Mouse (Mus musculus) G1E (cell line): ENCODE data around the gene Cyth1. TPM values are rescaled to one million over a fixed set of nuclear protein-coding genes. Genes with fewer than 3 reads are reported as not detected.

ENCODE experiments used
- ATAC-seq: 2 replicates; pipeline ENCODE4 v1.8.0; 2016; ENCODE audit warnings: mild to moderate bottlenecking; ENCODE audit not compliant: insufficient number of reproducible peaks, poor library complexity, low FRiP score, severe bottlenecking; ENCODE audit errors: extremely low read depth
- DNase-seq: peaks from one replicate; pipeline ENCODE4 v3.0.0; 2012; ENCODE audit warnings: low spot score
- H3K27me3 ChIP-seq: 2 replicates; pipeline ENCODE4 v1.6.1; 2012; ENCODE audit warnings: mild to moderate bottlenecking, low read length, inconsistent platforms; ENCODE audit not compliant: insufficient read depth
- H3K36me3 ChIP-seq: replicated peaks from 2 replicates; pipeline ENCODE3; 2012; ENCODE audit warnings: mild to moderate bottlenecking, inconsistent platforms
- H3K4me1 ChIP-seq: 2 replicates; pipeline ENCODE4 v1.6.1; 2012; ENCODE audit warnings: low read depth, low read length, inconsistent platforms, mixed read lengths; ENCODE audit not compliant: insufficient read depth
- H3K4me3 ChIP-seq: 2 replicates; pipeline ENCODE4 v1.5.1; 2012; ENCODE audit warnings: low read depth, mild to moderate bottlenecking, inconsistent platforms, low read length, moderate library complexity, mixed read lengths
- H3K9me3 ChIP-seq: replicated peaks from 2 replicates; pipeline ENCODE4 v1.6.1; 2012; ENCODE audit warnings: inconsistent platforms
- CTCF ChIP-seq: IDR thresholded peaks from 2 replicates; pipeline ENCODE4 v1.5.1; 2012; ENCODE audit warnings: low read depth, low read length, inconsistent platforms, mixed read lengths
- GATA1 ChIP-seq: IDR thresholded peaks from 2 replicates; pipeline ENCODE4 v1.6.1; 2012; ENCODE audit warnings: borderline replicate concordance, low read length, inconsistent platforms, mixed read lengths
- GATA2 ChIP-seq: IDR thresholded peaks from 2 replicates; pipeline ENCODE4 v1.6.1; 2012; ENCODE audit warnings: low read depth, low read length, inconsistent platforms, borderline replicate concordance
- POLR2AphosphoS5 ChIP-seq: IDR thresholded peaks from 2 replicates; pipeline ENCODE4 v1.6.1; 2012; ENCODE audit warnings: low read depth, low read length, inconsistent platforms; ENCODE audit not compliant: insufficient replicate concordance
- TAL1 ChIP-seq: conservative IDR thresholded peaks from 2 replicates; pipeline ENCODE4 v1.6.1; 2012; ENCODE audit warnings: low read depth, low read length, inconsistent platforms, mixed read lengths
- polyA plus RNA-seq: library from polyadenylated mRNA; stranded (reverse); fragments of >175 nt; gene quantifications from 2 replicates; pipeline ENCODE4 v1.2.3, GENCODE M21; 2012
- total RNA-seq, 2 experiments: library from RNA; stranded (forward) in 1 of 2; stranded (reverse) in 1 of 2; fragments of 200-1000 nt in 1 of 2; fragments of >200 nt in 1 of 2; fragmentation: Nextera tagmentation in 1 of 2; gene quantifications; 2 replicates each; pipeline ENCODE4 v1.2.3; 2014 to 2017

The Cyth1 gene
- total and polyA plus RNA-seq, 3 experiments: 3.1 to 7.1 (median 4.0) TPM

- no peaks in the 10 kb centered on the region for H3K27me3 ChIP-seq
- DNase-seq (no peak), ATAC-seq (no peak)
- H3K36me3 ChIP-seq: peaks cover 51% of the 10 kb centered on the region
- TF ChIP-seq POLR2AphosphoS5 (no peak), GATA1 (no peak), TAL1 (no peak), GATA2 (no peak), CTCF (no peak)
- H3K4me3 ChIP-seq: no peak overlapping the region
- H3K4me1 ChIP-seq: peaks cover 6% of the 10 kb centered on the region; the same call in 1 of the 2 replicates
- no peaks in the 10 kb centered on the region for H3K9me3 ChIP-seq
Observed at GRCm38 (mm10) chr11:118182353-118182752, 66.0 kb downstream of the Cyth1 start.

GRCm38 (mm10) chr11:118180199-118180598 is 68.2 kb downstream of the Cyth1 start:
- Histone ChIP-seq H3K4me1 (peaks cover 6% of the 10 kb centered on the region; the same call in 1 of the 2 replicates), H3K9me3 (no peaks in the 10 kb centered on the region), H3K4me3 (no peak overlapping the region), H3K36me3 (peaks cover 46% of the 10 kb centered on the region), H3K27me3 (no peaks in the 10 kb centered on the region)
- TF ChIP-seq CTCF (no peak), GATA1 (no peak), POLR2AphosphoS5 (no peak), GATA2 (no peak), TAL1 (no peak)
- ATAC-seq: no peak
- no peak for DNase-seq

- ATAC-seq (no peak), DNase-seq (no peak)
- TF ChIP-seq CTCF: no peak
- TF ChIP-seq GATA1: no peak
- TF ChIP-seq POLR2AphosphoS5: no peak
- TF ChIP-seq TAL1: no peak
- TF ChIP-seq GATA2: no peak
- H3K27me3 ChIP-seq: no peaks in the 10 kb centered on the region
- H3K9me3 ChIP-seq: no peaks in the 10 kb centered on the region
- no peak overlapping the region for H3K4me3 ChIP-seq
- peaks cover 36% of the 10 kb centered on the region for H3K36me3 ChIP-seq
- H3K4me1 ChIP-seq: peaks cover 6% of the 10 kb centered on the region; the same call in 1 of the 2 replicates
Observed at GRCm38 (mm10) chr11:118178236-118178635, 70.2 kb downstream of the Cyth1 start.

GRCm38 (mm10) chr11:118174752-118175151 is 73.6 kb downstream of the Cyth1 start:
- Histone ChIP-seq H3K4me3 (no peak overlapping the region), H3K9me3 (no peaks in the 10 kb centered on the region), H3K4me1 (peaks cover 6% of the 10 kb centered on the region; the same call in 1 of the 2 replicates), H3K27me3 (no peaks in the 10 kb centered on the region), H3K36me3 (peaks cover 15% of the 10 kb centered on the region)
- ATAC-seq (no peak), DNase-seq (no peak)
- TF ChIP-seq GATA2 (no peak), CTCF (no peak), POLR2AphosphoS5 (no peak), GATA1 (no peak), TAL1 (no peak)

- H3K27me3 ChIP-seq: no peaks in the 10 kb centered on the region
Observed at GRCm38 (mm10) chr11:118172768-118173167, 75.6 kb downstream of the Cyth1 start.

GRCm38 (mm10) chr11:118170333-118170732 is 78.1 kb downstream of the Cyth1 start:
- peaks cover 15% of the 10 kb centered on the region for H3K36me3 ChIP-seq
- no peak for ATAC-seq

More at GRCm38 (mm10) chr11:118172768-118173167, 75.6 kb downstream of the Cyth1 start:
- TF ChIP-seq POLR2AphosphoS5 (no peak), CTCF (no peak), TAL1 (no peak), GATA1 (no peak), GATA2 (no peak)
- no peaks in the 10 kb centered on the region for H3K9me3 ChIP-seq
- no peak overlapping the region for H3K4me3 ChIP-seq
- no peak for ATAC-seq
- H3K36me3 ChIP-seq: peaks cover 6% of the 10 kb centered on the region
- no peak for DNase-seq
- H3K4me1 ChIP-seq: no peaks in the 10 kb centered on the region

More at GRCm38 (mm10) chr11:118170333-118170732, 78.1 kb downstream of the Cyth1 start:
- no peaks in the 10 kb centered on the region for H3K9me3 ChIP-seq
- H3K4me1 ChIP-seq: no peaks in the 10 kb centered on the region
- TF ChIP-seq CTCF: no peak
- no peak for TF ChIP-seq GATA2
- no peak for TF ChIP-seq POLR2AphosphoS5
- TF ChIP-seq TAL1: no peak
- TF ChIP-seq GATA1: no peak
- no peak for DNase-seq
- no peaks in the 10 kb centered on the region for H3K27me3 ChIP-seq
- no peak overlapping the region for H3K4me3 ChIP-seq
